Mouse (Mus musculus) midbrain, embryonic 15.5 days (tissue): ENCODE data around the gene Olfr314. TPM values are rescaled to one million over a fixed set of nuclear protein-coding genes. Genes with fewer than 3 reads are reported as not detected.
A peak's percentile ranks its signal among the peaks of the same experiment; 100 is the strongest.
"Not testable (repeated sequence)": the region's sequence is repeated elsewhere in the genome, so short reads cannot be mapped to it uniquely, and the experiment has no call there.

Source experiments
- ATAC-seq: fragments of 200-750 bp; cut with Nextera tagmentation; replicated peaks from 2 replicates; pipeline ENCODE4 v1.8.0; 2017; ENCODE audit warnings: moderate TSS enrichment
- H3K27ac ChIP-seq: fragments of 300-500 bp; sonication (generic); 2 replicates; pipeline ENCODE4 v1.5.1; 2015; ENCODE audit warnings: mild to moderate bottlenecking, inconsistent platforms
- H3K27me3 ChIP-seq: fragments of 300-500 bp; sonication (generic); replicated peaks from 2 replicates; pipeline ENCODE4 v1.6.1; 2015; ENCODE audit warnings: inconsistent platforms
- H3K36me3 ChIP-seq: fragments of 300-500 bp; sonication (generic); replicated peaks from 2 replicates; pipeline ENCODE4 v1.6.1; 2015; ENCODE audit warnings: inconsistent platforms
- H3K4me1 ChIP-seq: fragments of 300-500 bp; sonication (generic); 2 replicates; pipeline ENCODE4 v1.6.1; 2015; ENCODE audit warnings: inconsistent platforms
- H3K4me2 ChIP-seq: fragments of 300-500 bp; sonication (generic); 2 replicates; pipeline ENCODE4 v1.6.1; 2015; ENCODE audit warnings: inconsistent platforms, mild to moderate bottlenecking, moderate library complexity
- H3K4me3 ChIP-seq: fragments of 300-500 bp; sonication (generic); 2 replicates; pipeline ENCODE4 v1.5.1; 2015; ENCODE audit warnings: mild to moderate bottlenecking, inconsistent platforms
- H3K9ac ChIP-seq: fragments of 300-500 bp; sonication (generic); 2 replicates; pipeline ENCODE4 v1.6.1; 2015; ENCODE audit warnings: mild to moderate bottlenecking, inconsistent platforms
- H3K9me3 ChIP-seq: fragments of 300-500 bp; sonication (generic); 2 replicates; pipeline ENCODE4 v1.6.1; 2016; ENCODE audit warnings: inconsistent platforms
- WGBS: fragments of 180-500 bp; shearing (Covaris S2); methylation state at CpG from one replicate; pipeline ENCODE4 v1.1.7; 2015; ENCODE audit warnings: mixed read lengths; 5-methylcytosine and 5-hydroxymethylcytosine counted together
- polyA plus RNA-seq: library from polyadenylated mRNA; unstranded; fragments of >200 nt; fragmentation: Nextera tagmentation; extraction: Ambion mirVana; gene quantifications from 2 replicates; pipeline ENCODE4 v1.2.1, GENCODE M21; 2015

The Olfr314 gene
- polyA plus RNA-seq, 1 experiment from 2014 or later = not detected

DNA sequence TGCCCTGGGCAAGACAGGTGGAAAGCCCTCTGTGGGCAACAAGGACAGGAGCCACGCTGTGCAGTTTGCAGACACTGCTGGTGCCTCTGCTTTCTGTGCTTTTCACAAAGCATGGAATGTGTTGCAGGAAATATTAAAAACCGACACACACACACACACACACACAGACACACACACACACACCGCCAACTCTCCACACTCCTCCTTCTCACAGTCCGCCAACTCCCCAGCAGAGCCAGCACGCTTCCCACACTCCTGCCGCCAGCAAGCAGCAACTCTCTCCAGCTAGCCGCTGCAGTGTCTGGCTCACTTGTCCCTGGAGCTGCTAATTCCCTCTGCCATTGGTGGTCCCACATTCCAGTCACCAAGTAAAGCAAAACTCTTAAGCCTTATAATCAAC lies 14.1 kb downstream of the Olfr314 start:
- ATAC-seq = no peak

DNA sequence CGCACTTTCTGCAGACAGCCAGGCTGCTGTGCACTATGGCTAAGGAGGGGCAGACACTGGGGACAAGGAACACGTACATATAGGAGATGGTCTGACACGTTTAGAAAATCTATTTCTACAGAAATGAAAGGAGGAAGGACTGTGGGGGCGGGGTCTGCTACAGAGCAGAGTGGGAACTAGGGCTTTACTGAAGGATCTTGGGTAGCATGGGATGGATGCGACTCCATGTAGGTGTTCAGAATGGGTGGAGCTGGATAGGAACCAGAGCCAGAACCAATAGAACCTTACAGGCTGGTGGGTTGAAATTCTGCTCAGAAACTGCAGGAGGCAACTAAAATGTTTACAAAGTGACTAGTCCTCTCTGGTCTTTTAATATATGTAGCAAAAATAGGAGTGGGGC lies 17.0 kb downstream of the Olfr314 start:
- Histone ChIP-seq H3K9ac (no peak overlapping the region), H3K4me1 (peaks cover 7% of the 10 kb centered on the region; the same call in 1 of the 2 replicates), H3K27ac (no peak overlapping the region), H3K4me3 (no peak overlapping the region), H3K36me3 (no peaks in the 10 kb centered on the region), H3K9me3 (no peaks in the 10 kb centered on the region), H3K27me3 (no peaks in the 10 kb centered on the region), H3K4me2 (no peak overlapping the region)
- ATAC-seq = no peak
- WGBS = 83% methylated on average over 5 of the region's 5 CpGs

More for the DNA sequence above, 14.1 kb downstream of the Olfr314 start:
- no peaks in the 10 kb centered on the region for H3K27me3 ChIP-seq
- H3K9me3 ChIP-seq = no peaks in the 10 kb centered on the region
- H3K4me2 ChIP-seq = no peak overlapping the region
- no peak overlapping the region for H3K9ac ChIP-seq
- no peak overlapping the region for H3K4me3 ChIP-seq
- H3K4me1 ChIP-seq = peaks cover 4% of the 10 kb centered on the region; the same call in 1 of the 2 replicates
- H3K27ac ChIP-seq = no peak overlapping the region
- no peaks in the 10 kb centered on the region for H3K36me3 ChIP-seq
- WGBS = 77% methylated on average over 7 of the region's 7 CpGs

DNA sequence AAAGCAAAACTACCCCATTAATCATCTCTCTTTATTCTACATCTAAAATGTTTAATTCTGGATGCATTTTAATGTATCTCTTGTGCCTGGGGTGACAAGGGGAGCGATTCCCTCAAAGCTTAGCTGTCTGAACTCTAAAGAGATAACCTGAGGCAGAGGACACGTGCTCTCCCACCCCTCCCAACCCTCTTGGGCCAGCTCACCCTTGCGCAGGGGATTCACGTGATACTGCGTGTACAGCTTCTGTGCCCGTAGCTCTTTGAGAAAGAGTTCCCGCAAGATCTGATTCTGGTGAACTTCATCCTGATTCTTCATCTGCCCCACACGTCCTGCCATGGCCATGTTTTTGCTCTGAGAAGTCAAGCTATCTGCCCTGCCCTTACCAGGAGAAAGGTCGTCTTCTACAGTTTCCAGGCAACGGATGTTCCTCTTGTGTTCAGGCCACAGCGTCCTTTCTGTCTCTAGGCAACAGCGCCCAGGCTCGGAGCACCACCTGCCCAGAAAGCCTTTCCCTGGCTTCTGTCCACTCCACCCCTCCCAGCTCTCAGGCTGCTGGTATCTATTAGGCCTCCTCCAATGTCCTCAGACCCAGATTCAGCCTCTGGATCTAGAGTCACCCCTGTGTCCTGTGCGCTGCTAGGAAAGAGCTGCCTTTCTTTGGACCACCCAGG lies 18.9 kb downstream of the Olfr314 start, which contains the start of gene Fam183b:
Gene Fam183b, minus strand, starts transcription at position 403 of the 671 bp plus-strand sequence.
- Histone ChIP-seq H3K36me3 (no peaks in the 10 kb centered on the region), H3K4me2 (peak within 1 kb of the TSS; percentile 37), H3K4me1 (peaks cover 7% of the 10 kb centered on the region; the same call in 1 of the 2 replicates), H3K9ac (no peak within 1 kb of the TSS), H3K4me3 (peak within 1 kb of the TSS; percentile 10), H3K9me3 (no peaks in the 10 kb centered on the region), H3K27me3 (no peaks in the 10 kb centered on the region), H3K27ac (no peak within 1 kb of the TSS)
- WGBS = 29% methylated on average over 14 of the region's 14 CpGs
- ATAC-seq = peak; percentile 74; the same call in 1 of the 2 replicates

DNA sequence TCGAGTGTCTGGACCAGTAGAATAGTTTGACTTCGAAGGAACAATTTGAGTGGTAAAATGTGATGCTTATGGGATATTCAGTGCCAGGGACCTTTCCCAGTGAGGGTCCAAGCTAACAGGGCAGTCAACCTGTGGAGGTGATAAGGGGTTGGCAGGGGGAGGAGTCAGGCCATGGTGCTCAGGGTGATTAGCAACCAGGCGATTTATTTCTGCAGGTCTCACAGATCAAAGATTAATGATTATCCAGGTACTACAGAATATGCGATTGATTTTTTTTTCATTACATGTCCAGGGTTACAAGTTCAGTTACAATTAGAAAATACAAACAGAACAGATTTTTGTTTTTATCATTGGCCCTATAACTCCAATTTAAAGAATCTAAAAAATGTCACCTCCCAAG lies 21.1 kb downstream of the Olfr314 start:
- peaks cover 7% of the 10 kb centered on the region; the same call in 1 of the 2 replicates for H3K4me1 ChIP-seq
- no peaks in the 10 kb centered on the region for H3K9me3 ChIP-seq
- WGBS = 74% methylated on average over 4 of the region's 4 CpGs
- H3K9ac ChIP-seq = no peak overlapping the region
- no peaks in the 10 kb centered on the region for H3K27me3 ChIP-seq
- no peaks in the 10 kb centered on the region for H3K36me3 ChIP-seq
- ATAC-seq = no peak
- H3K27ac ChIP-seq = no peak overlapping the region
- H3K4me3 ChIP-seq = no peak overlapping the region
- no peak overlapping the region for H3K4me2 ChIP-seq

DNA sequence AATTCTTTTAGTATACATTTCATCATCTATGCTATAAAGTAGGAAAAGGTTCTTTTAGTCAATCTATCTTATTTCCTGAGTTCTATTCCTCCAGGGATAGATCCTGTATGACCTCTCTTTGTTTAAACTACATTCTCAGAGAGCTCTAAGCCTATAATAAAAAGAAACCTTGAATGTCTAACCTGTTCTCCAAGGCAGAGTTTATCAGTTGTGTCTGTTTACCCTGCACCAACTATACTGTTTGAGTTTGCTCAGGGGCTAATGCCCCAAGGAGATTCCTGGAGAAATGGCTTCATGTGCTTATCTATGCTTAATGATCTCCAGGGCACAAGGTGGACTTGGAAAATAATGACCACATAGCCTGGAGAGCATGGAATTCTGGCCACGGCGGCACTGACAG lies 21.6 kb downstream of the Olfr314 start:
- H3K9me3 ChIP-seq = no peaks in the 10 kb centered on the region
- no peak for ATAC-seq
- no peak overlapping the region for H3K4me3 ChIP-seq
- no peak overlapping the region for H3K27ac ChIP-seq
- no peaks in the 10 kb centered on the region for H3K27me3 ChIP-seq
- H3K4me2 ChIP-seq = no peak overlapping the region
- WGBS = 77% methylated on average over 2 of the region's 2 CpGs
- no peaks in the 10 kb centered on the region for H3K36me3 ChIP-seq
- H3K9ac ChIP-seq = no peak overlapping the region
- peaks cover 7% of the 10 kb centered on the region; the same call in 1 of the 2 replicates for H3K4me1 ChIP-seq

DNA sequence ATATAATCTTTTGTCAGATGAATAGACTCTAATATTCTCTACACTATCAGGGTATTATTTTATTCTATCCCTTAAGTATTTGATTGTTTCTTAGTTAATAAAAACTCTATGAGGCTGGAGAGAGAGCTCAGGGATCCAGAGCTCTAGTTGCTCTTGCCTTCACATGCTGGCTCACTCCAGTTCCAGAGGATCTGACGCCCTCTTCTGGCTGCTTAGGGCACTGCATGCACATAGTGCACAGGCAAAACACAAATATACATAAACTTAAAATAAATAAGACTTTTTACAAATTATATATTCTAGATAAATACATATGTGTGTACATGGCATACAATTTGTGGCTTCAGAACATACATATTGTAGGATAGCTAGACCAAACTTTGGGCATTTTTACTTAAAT lies 29.2 kb downstream of the Olfr314 start:
- H3K4me1 ChIP-seq = no peaks in the 10 kb centered on the region
- ATAC-seq = no peak
- H3K9ac ChIP-seq = no peak overlapping the region
- WGBS = 16% methylated on average over 1 of the region's 1 CpGs
- no peaks in the 10 kb centered on the region for H3K9me3 ChIP-seq
- H3K27me3 ChIP-seq = no peaks in the 10 kb centered on the region
- H3K27ac ChIP-seq = no peak overlapping the region
- no peak overlapping the region for H3K4me2 ChIP-seq
- no peak overlapping the region for H3K4me3 ChIP-seq
- no peaks in the 10 kb centered on the region for H3K36me3 ChIP-seq

DNA sequence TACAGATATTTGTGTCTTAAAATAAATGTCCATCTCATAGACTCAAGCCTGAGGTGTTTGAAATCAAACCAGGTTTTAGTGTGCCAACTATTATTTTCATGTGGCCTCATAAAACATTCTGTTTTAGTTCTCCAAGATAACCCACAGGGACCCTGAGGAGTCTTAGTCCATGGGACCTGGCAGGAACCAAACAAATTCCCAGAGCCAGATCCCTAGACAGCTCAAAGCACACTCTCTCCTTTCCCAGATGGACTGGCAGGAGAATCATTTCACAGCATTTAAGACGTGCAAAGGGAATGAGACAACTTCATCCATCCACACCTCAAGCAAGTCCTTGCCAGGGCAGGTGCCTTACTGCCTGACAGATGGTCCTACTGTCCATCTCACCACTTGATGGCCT lies 31.9 kb downstream of the Olfr314 start, which contains the start of gene Olfr313:
Gene Olfr313, plus strand, starts transcription at position 301 of the 400 bp plus-strand sequence.
- not testable (repeated sequence) for H3K9me3 ChIP-seq, H3K27me3 ChIP-seq, H3K4me1 ChIP-seq, H3K9ac ChIP-seq, ATAC-seq, H3K27ac ChIP-seq, H3K36me3 ChIP-seq, H3K4me3 ChIP-seq, H3K4me2 ChIP-seq
- 70% methylated on average over 1 of the region's 1 CpGs for WGBS

DNA sequence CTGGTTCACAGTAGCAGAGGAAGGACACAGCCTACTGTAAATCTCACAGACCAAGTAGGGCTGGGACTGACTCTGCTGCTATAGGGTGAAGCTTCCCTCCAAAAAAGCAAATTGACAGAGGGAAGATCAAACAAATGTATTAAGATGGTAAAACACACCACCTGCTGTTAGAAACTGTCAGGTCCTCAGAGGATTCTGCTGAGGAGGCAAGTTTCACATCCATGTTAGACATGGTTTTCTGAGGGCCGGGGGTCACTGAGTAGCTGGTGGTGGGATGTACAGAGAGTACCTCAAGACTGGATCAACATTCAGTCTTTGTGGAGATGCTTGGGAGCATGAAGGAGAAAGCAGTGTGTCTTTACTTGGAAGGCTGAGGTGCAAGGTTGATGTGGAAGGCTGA lies 32.9 kb downstream of the Olfr314 start:
- Histone ChIP-seq H3K27me3 (no peaks in the 10 kb centered on the region), H3K9me3 (no peaks in the 10 kb centered on the region), H3K9ac (no peak overlapping the region), H3K4me3 (no peak overlapping the region), H3K36me3 (no peaks in the 10 kb centered on the region), H3K4me2 (no peak overlapping the region), H3K4me1 (no peaks in the 10 kb centered on the region), H3K27ac (no peak overlapping the region)
- 75% methylated on average over 1 of the region's 1 CpGs for WGBS
- no peak for ATAC-seq

DNA sequence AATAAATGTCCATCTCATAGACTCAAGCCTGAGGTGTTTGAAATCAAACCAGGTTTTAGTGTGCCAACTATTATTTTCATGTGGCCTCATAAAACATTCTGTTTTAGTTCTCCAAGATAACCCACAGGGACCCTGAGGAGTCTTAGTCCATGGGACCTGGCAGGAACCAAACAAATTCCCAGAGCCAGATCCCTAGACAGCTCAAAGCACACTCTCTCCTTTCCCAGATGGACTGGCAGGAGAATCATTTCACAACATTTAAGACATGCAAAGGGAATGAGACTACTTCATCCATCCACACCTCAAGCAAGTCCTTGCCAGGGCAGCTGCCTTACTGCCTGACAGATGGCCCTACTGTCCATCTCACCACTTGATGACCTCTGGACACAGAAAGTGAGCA lies 46.2 kb downstream of the Olfr314 start, which contains the start of gene Olfr312:
Gene Olfr312, plus strand, starts transcription at position 301 of the 400 bp plus-strand sequence.
- not testable (repeated sequence) for H3K9me3 ChIP-seq, H3K4me3 ChIP-seq, H3K27me3 ChIP-seq, ATAC-seq, H3K4me2 ChIP-seq, H3K4me1 ChIP-seq, H3K9ac ChIP-seq, H3K36me3 ChIP-seq, H3K27ac ChIP-seq

DNA sequence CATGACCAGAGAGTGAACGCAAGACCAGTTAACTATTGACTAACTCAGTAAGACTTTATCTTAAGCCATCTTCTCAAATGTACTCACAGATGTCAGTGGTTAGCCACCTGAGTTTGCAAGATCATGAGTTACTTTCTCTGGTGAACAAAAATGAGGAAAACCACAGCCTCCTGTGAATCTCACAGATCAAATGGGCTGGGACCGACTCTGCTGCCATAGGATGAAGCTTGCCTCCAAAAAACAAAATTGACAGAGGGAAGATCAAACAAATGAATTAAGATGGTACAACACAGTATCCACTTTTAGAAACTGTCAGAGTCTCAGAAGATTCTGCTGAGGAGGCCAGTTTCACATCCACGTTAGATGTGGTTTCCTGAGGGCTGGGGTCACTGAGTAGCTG lies 47.0 kb downstream of the Olfr314 start:
- Histone ChIP-seq H3K4me2 (no peak overlapping the region), H3K9ac (no peak overlapping the region), H3K36me3 (no peaks in the 10 kb centered on the region), H3K27ac (no peak overlapping the region), H3K4me3 (no peak overlapping the region), H3K27me3 (no peaks in the 10 kb centered on the region), H3K9me3 (no peaks in the 10 kb centered on the region), H3K4me1 (no peaks in the 10 kb centered on the region)
- no peak for ATAC-seq
- 85% methylated on average over 3 of the region's 3 CpGs for WGBS

DNA sequence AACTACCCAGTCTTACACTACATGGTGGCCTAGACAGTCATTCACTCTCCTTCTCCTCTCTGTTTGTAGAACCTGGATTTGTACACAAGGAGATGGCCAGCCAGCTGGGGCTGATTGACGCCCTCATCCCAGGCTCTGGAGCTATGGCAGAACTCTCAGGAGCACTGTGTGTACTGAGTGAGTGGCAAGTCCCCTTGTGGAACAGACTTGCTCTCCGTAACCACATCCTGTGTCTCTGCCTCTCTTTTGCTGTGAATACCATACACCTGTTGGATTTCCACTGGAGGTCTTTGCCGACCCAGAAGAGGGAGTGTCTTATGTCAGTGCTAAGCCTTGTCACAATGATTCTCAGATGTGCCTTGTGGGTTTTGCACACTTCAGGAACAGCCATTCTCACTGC lies 49.8 kb downstream of the Olfr314 start:
- not testable (repeated sequence) for ATAC-seq, H3K9ac ChIP-seq, H3K9me3 ChIP-seq, H3K27me3 ChIP-seq, H3K4me1 ChIP-seq, H3K4me3 ChIP-seq, H3K27ac ChIP-seq, H3K36me3 ChIP-seq, H3K4me2 ChIP-seq
- 86% methylated on average over 3 of the region's 3 CpGs for WGBS
